Mouse (Mus musculus) embryonic fibroblast, embryonic 13.5 days (primary cell): ENCODE data around the gene Klre1. TPM values are rescaled to one million over a fixed set of nuclear protein-coding genes. Genes with fewer than 3 reads are reported as not detected.
"Not testable (repeated sequence)": the region's sequence is repeated elsewhere in the genome, so short reads cannot be mapped to it uniquely, and the experiment has no call there.

Experiments
- H3K27ac ChIP-seq: 2 replicates; pipeline ENCODE4 v1.5.1; 2012; ENCODE audit warnings: low read length, control low read depth, inconsistent platforms; ENCODE audit not compliant: insufficient read depth
- H3K4me1 ChIP-seq: 2 replicates; pipeline ENCODE4 v1.6.1; 2011; ENCODE audit warnings: low read length; ENCODE audit not compliant: control insufficient read depth, insufficient read depth
- H3K4me3 ChIP-seq: 2 replicates; pipeline ENCODE4 v1.5.1; 2011; ENCODE audit warnings: mild to moderate bottlenecking, control low read depth, low read length; ENCODE audit not compliant: insufficient read depth
- CTCF ChIP-seq: IDR thresholded peaks from 2 replicates; pipeline ENCODE4 v1.5.1; 2011; ENCODE audit warnings: mild to moderate bottlenecking, control low read depth, low read length, moderate library complexity, borderline replicate concordance; ENCODE audit not compliant: insufficient read depth
- POLR2A ChIP-seq: IDR thresholded peaks from 2 replicates; pipeline ENCODE4 v1.6.1; 2011; ENCODE audit warnings: low read depth, mild to moderate bottlenecking, control low read depth, low read length, moderate library complexity
- polyA plus RNA-seq: library from polyadenylated mRNA; stranded (reverse); fragments of >200 nt; gene quantifications from 2 replicates; pipeline ENCODE4 v1.2.4, GENCODE M21; 2011; ENCODE audit warnings: low read depth; ENCODE audit not compliant: missing spikeins, insufficient read length

Klre1 gene
- polyA plus RNA-seq, 1 experiment = not detected

DNA sequence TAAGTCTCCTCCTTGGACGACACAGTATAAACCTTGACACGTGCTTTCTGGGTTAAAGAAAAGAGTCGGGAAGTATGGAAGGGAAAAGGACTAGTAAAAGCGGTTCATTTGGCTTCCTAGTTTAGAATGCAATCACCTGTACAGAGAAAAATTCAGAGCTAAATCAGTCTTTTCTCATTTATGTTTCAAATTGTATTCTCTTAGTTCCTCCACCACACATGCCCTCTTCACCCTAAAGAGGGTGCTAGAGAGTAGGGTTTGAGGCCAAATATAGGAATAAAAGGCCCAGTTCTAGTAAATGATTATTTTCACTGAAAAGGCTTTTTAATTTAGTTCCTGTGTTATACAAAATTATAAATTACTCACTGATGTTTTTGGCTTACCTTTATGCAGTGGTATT, 3.6 kb downstream of the Klre1 start:
- H3K4me1 ChIP-seq = no peaks in the 10 kb centered on the region
- no peak overlapping the region for H3K4me3 ChIP-seq
- TF ChIP-seq CTCF (no peak), POLR2A (no peak)
- H3K27ac ChIP-seq = no peak overlapping the region

DNA sequence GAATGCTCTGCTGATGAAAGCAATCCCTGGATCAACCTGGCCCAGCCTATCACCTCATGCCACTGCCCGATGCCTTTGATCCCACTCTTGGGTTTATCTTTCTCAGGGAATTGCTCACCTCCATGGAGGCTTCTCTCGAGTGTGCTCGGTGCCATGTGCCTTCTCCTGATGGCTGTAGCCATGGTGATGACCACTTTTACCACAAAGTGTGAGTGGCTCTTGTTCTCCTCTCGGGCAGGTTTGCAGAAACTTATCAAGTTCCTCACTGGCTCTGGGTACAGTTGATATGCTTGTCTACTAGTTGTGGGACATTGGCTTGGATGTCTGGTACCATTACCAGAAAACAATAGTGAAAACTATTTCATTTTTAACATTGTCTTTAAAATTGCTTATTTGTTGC, 4.2 kb downstream of the Klre1 start:
- H3K4me1 ChIP-seq = no peaks in the 10 kb centered on the region
- TF ChIP-seq CTCF (no peak), POLR2A (no peak)

GRCm38 (mm10) chr6:129583014-129583413, 5.3 kb downstream of the Klre1 start:
- Histone ChIP-seq H3K4me1 (no peaks in the 10 kb centered on the region), H3K27ac (no peak overlapping the region), H3K4me3 (no peak overlapping the region)
- TF ChIP-seq CTCF (no peak), POLR2A (no peak)

More for the DNA sequence above, 4.2 kb downstream of the Klre1 start:
- no peak overlapping the region for H3K27ac ChIP-seq
- H3K4me3 ChIP-seq = no peak overlapping the region

DNA sequence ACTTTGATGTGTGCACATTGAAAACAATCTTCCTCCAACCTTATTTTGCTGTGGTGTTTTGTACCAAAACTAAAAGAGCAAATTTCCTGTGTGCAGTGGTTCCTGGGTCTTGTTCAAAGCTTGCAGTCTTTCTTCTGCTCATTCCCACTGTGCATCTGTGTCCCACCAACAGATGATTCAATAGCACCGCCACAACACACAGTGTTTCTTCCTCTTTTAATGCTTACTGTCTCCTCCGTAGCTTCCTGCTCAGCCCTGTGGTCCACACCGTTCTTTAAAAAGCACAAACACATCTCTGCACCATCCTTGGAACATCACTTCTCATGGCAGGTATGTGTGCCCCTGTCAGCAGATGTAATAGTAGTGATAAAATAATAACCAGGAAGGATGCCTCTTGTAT, 13.8 kb downstream of the Klre1 start, which contains the start of gene Klrd1:
Gene Klrd1, plus strand, starts transcription at position 275 of the 400 bp plus-strand sequence.
- no peak for TF ChIP-seq CTCF
- no peak for TF ChIP-seq POLR2A
- H3K27ac ChIP-seq = no peak within 1 kb of the TSS
- no peak within 1 kb of the TSS for H3K4me3 ChIP-seq
- no peaks in the 10 kb centered on the region; the same call in 1 of the 2 replicates for H3K4me1 ChIP-seq

DNA sequence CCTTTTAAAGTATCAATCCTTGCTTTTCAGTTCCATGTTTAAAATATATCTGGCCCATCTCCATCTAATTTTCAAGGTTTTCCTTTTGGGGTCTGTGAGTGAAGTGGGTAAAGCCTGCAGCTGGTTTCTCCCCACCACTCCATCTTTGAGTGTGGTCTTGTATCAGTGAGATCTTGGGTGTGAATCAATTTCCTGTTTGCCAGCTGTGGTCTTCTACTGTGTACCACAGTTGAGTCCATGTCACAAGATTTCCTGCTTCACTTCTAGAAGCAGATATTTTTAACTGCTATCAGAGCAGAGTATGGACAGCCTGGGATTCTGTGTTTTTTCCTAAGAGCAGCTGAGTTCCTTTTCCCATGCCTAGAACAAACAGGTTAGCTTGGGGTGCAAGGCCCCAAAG, 30.7 kb downstream of the Klre1 start:
- no peaks in the 10 kb centered on the region for H3K4me1 ChIP-seq
- H3K4me3 ChIP-seq = no peak overlapping the region
- TF ChIP-seq CTCF (no peak), POLR2A (no peak)
- H3K27ac ChIP-seq = no peak overlapping the region

DNA sequence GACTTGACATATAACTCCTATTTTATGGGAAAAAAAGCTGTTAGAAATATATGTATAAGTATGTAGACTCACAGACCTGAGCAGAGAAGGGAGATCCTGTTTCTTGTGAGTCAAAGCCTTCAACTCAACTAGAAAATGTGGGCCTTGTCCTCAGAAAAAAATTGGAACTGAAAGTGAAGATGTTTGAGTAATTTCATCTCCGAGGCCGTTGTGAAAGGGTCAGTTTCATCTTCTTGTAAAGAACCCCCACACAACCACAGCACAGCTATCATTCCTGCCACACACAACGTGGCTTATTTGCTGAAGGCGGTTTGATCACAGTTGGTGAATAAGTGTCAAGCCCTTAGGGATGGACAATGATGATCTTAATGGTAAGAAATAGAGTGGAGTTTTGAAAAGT, 46.0 kb downstream of the Klre1 start, which contains the start of gene Klrk1:
Gene Klrk1, minus strand, starts transcription at position 130 of the 400 bp plus-strand sequence.
- Histone ChIP-seq H3K4me3 (no peak within 1 kb of the TSS), H3K27ac (no peak within 1 kb of the TSS), H3K4me1 (no peaks in the 10 kb centered on the region)
- TF ChIP-seq POLR2A = no peak
- TF ChIP-seq CTCF = no peak

DNA sequence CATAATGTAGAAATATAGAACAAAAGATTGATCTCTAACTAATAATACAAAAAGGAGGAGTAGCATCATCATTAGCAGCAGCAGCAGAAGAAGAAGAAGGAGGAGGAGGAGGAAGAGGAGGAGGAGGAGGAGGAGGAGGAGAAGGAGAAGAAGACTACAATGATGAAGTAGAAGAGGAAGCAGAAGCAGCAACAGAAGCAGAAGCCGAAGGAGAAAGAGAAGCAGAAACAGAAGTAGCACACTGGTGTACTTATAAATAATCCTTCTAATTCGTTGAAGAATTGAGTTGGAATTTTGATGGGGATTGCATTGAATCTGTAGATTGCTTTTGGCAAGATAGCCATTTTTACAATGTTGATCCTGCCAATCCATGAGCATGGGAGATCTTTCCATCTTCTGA, 53.3 kb downstream of the Klre1 start:
- H3K4me3 ChIP-seq, H3K4me1 ChIP-seq, H3K27ac ChIP-seq: not testable (repeated sequence)

Other genes starting within 250 kb of the Klre1 start
- not detected in 2 replicates for gene 4922502D21Rik, start 246.1 kb upstream of the Klre1 start, polyA plus RNA-seq
- 0.61 TPM in 1 of 2 replicates, not detected in the other for gene Clec12a, start 235.2 kb upstream of the Klre1 start, polyA plus RNA-seq
- not detected in 2 replicates for gene Clec12b, start 192.0 kb upstream of the Klre1 start, polyA plus RNA-seq
- gene Clec1b, start 180.6 kb upstream of the Klre1 start, polyA plus RNA-seq = not detected in 2 replicates
- gene Clec9a, start 169.0 kb upstream of the Klre1 start, polyA plus RNA-seq = not detected in 2 replicates
- 0.52 and 0.54 TPM in 2 replicates for gene Clec1a, start 125.9 kb upstream of the Klre1 start, polyA plus RNA-seq
- 2.9 and 10.2 TPM in 2 replicates for gene Olr1, start 70.7 kb upstream of the Klre1 start, polyA plus RNA-seq
- gene Tmem52b, start 65.3 kb upstream of the Klre1 start, polyA plus RNA-seq = 0.48 TPM in 1 of 2 replicates, not detected in the other
- gene Gabarapl1, start 44.7 kb upstream of the Klre1 start, polyA plus RNA-seq = 92.0 and 113 TPM in 2 replicates
- gene Klrd1, start 13.9 kb downstream of the Klre1 start, polyA plus RNA-seq = not detected in 2 replicates
- gene Klrk1, start 46.0 kb downstream of the Klre1 start, polyA plus RNA-seq = not detected in 2 replicates
- not detected in 2 replicates for gene Klrc3, start 65.4 kb downstream of the Klre1 start, polyA plus RNA-seq
- gene Klrc2, start 82.8 kb downstream of the Klre1 start, polyA plus RNA-seq = not detected in 2 replicates
- gene Klrc1, start 101.1 kb downstream of the Klre1 start, polyA plus RNA-seq = not detected in 2 replicates
- not detected in 2 replicates for gene Klri1, start 139.2 kb downstream of the Klre1 start, polyA plus RNA-seq
- not detected in 2 replicates for gene Klri2, start 162.6 kb downstream of the Klre1 start, polyA plus RNA-seq
- not detected in 2 replicates for gene Gm156, start 206.4 kb downstream of the Klre1 start, polyA plus RNA-seq